Mouse (Mus musculus): Measurements from ENCODE around the gene Bok. TPM values are rescaled to one million over a fixed set of nuclear protein-coding genes. Genes with fewer than 3 reads are reported as not detected.
"Not testable (repeated sequence)": the region's sequence is repeated elsewhere in the genome, so short reads cannot be mapped to it uniquely, and the experiment has no call there.

Bok gene
- total RNA-seq (2021) = 10 to 100 TPM; 60.4 to 63.3 TPM
- long read RNA-seq, transcript Bok-201 (5 exons, 1,468 nt) = major isoform, 117 of 195 reads
- long read RNA-seq, partial matches to known transcripts = 71 of 195 reads
- long read RNA-seq, other reads (novel, unspliced or antisense) = 6 of 195 reads

GRCm38 (mm10) chr1:93685401-93686244, at the start of gene Bok:
Bok (plus strand) TSS chr1:93685660.
- DNase-seq (ENCODE audit: low spot score in 2 of 2) = peak; percentile 64 to 73

GRCm38 (mm10) chr1:93636211-93636897, 49.1 kb upstream of the Bok start:
- no peak for DNase-seq (ENCODE audit: low spot score in 2 of 2)

- no peak for DNase-seq (ENCODE audit: low spot score in 2 of 2)
Measured at GRCm38 (mm10) chr1:93641978-93642377, 43.5 kb upstream of the Bok start.

- DNase-seq (ENCODE audit: low spot score in 2 of 2) = no peak
Measured at GRCm38 (mm10) chr1:93642692-93643091, 42.8 kb upstream of the Bok start.

GRCm38 (mm10) chr1:93649604-93650172, 35.8 kb upstream of the Bok start:
- no peak for DNase-seq (ENCODE audit: low spot score in 2 of 2)

- no peak for DNase-seq (ENCODE audit: low spot score in 2 of 2)
Measured at GRCm38 (mm10) chr1:93654275-93654674, 31.2 kb upstream of the Bok start.

GRCm38 (mm10) chr1:93654798-93655197, 30.7 kb upstream of the Bok start:
- no peak for DNase-seq (ENCODE audit: low spot score in 2 of 2)

GRCm38 (mm10) chr1:93656325-93657024, 29.0 kb upstream of the Bok start:
- no peak for DNase-seq (ENCODE audit: low spot score in 2 of 2)

GRCm38 (mm10) chr1:93657025-93657360, 28.5 kb upstream of the Bok start:
- no peak for DNase-seq (ENCODE audit: low spot score in 2 of 2)

- DNase-seq (ENCODE audit: low spot score in 2 of 2) = not testable (repeated sequence)
Measured at GRCm38 (mm10) chr1:93658559-93658958, 26.9 kb upstream of the Bok start, which contains the start of gene Stk25. Stk25 (minus strand) TSS chr1:93658659.

- DNase-seq (ENCODE audit: low spot score in 2 of 2) = no peak
Measured at GRCm38 (mm10) chr1:93667760-93668400, 17.6 kb upstream of the Bok start.

GRCm38 (mm10) chr1:93668791-93669548, 16.5 kb upstream of the Bok start:
- peak; percentile 74 to 81 for DNase-seq (ENCODE audit: low spot score in 2 of 2)

- DNase-seq (ENCODE audit: low spot score in 2 of 2) = no peak
Measured at GRCm38 (mm10) chr1:93669941-93670340, 15.5 kb upstream of the Bok start.

- DNase-seq (ENCODE audit: low spot score in 2 of 2) = no peak
Measured at GRCm38 (mm10) chr1:93672682-93673081, 12.8 kb upstream of the Bok start.

- no peak for DNase-seq (ENCODE audit: low spot score in 2 of 2)
Measured at GRCm38 (mm10) chr1:93678386-93678785, 7.1 kb upstream of the Bok start.

GRCm38 (mm10) chr1:93679889-93680568, 5.4 kb upstream of the Bok start:
- no peak for DNase-seq (ENCODE audit: low spot score in 2 of 2)

GRCm38 (mm10) chr1:93686245-93686960, 943 bp downstream of the Bok start:
- peak; percentile 62 to 69 for DNase-seq (ENCODE audit: low spot score in 2 of 2)

- DNase-seq (ENCODE audit: low spot score in 2 of 2) = no peak
Measured at GRCm38 (mm10) chr1:93686961-93687320, 1.5 kb downstream of the Bok start.

GRCm38 (mm10) chr1:93688154-93688553, 2.7 kb downstream of the Bok start:
- DNase-seq (ENCODE audit: low spot score in 2 of 2) = no peak
